Mouse (Mus musculus) heart, embryonic 12.5 days (tissue): ENCODE data around the gene Ralgapb. TPM values are rescaled to one million over a fixed set of nuclear protein-coding genes. Genes with fewer than 3 reads are reported as not detected.

Experiments used
- polyA plus RNA-seq: library from polyadenylated mRNA; unstranded; fragments of >200 nt; fragmentation: Nextera tagmentation; extraction: Ambion mirVana; gene quantifications from 2 replicates; pipeline ENCODE4 v1.2.1, GENCODE M21; 2016

Gene Ralgapb
- polyA plus RNA-seq, 1 experiment from 2014 or later = 15.8 TPM

Other genes starting within 250 kb of the Ralgapb start
- gene D630003M21Rik, start 180.6 kb upstream of the Ralgapb start, polyA plus RNA-seq = 1.1 and 1.5 TPM in 2 replicates
- not detected in 2 replicates for gene Bpi, start 151.8 kb upstream of the Ralgapb start, polyA plus RNA-seq
- 12.3 and 13.3 TPM in 2 replicates for gene Lbp, start 103.4 kb upstream of the Ralgapb start, polyA plus RNA-seq
- 0.55 and 1.1 TPM in 2 replicates for gene Snhg11, start 34.2 kb upstream of the Ralgapb start, polyA plus RNA-seq
- not detected in 2 replicates for gene Adig, start 92.8 kb downstream of the Ralgapb start, polyA plus RNA-seq
- 0.19 TPM in 1 of 2 replicates, not detected in the other for gene Arhgap40, start 102.9 kb downstream of the Ralgapb start, polyA plus RNA-seq
- 0.08 TPM in 1 of 2 replicates, not detected in the other for gene Slc32a1, start 200.9 kb downstream of the Ralgapb start, polyA plus RNA-seq
- 10.1 and 11.1 TPM in 2 replicates for gene Actr5, start 215.0 kb downstream of the Ralgapb start, polyA plus RNA-seq